ENCODE assay signal across 19 mouse cellular contexts in genomic region chr10:121499063-121499462, GRCm38 (mm10). TPM values are rescaled to one million over a fixed set of nuclear protein-coding genes. Genes with fewer than 3 reads are reported as not detected.
DNase-seq lines count a peak whose midpoint lies in the region; ATAC-seq lines count a peak whose summit lies in the region.
"Had no signal": no experiment of that assay in that cellular context is flagged by ENCODE, and none has a peak within 500 bp of the region (broad histone marks: within the 10 kb centered on the region; RNA-seq: fewer than 3 reads in every experiment).

No protein-coding gene starts in this region.

- 0 out of 2 replicates have a peak, but pooled peaks have one; percentile 3 for ATAC-seq in liver, embryonic 15.5 days (ENCODE audit: insufficient read depth)
- ATAC-seq in liver, embryonic 12.5 days, result no peak
- no peak for ATAC-seq in megakaryocyte-erythroid progenitor cell, adult 5-6 weeks (replicated peaks; ENCODE audit: low FRiP score, low TSS enrichment, poor library complexity, severe bottlenecking)
- ATAC-seq: forebrain, embryonic 14.5 days had no signal

- peaks cover 45% of the 10 kb centered on the region for H3K4me1 ChIP-seq in liver, embryonic 15.5 days (replicated peaks)
- peaks cover 45% of the 10 kb centered on the region for H3K4me1 ChIP-seq in liver, embryonic 12.5 days
- peaks cover 38% of the 10 kb centered on the region for H3K4me1 ChIP-seq in limb, embryonic 10.5 days
- H3K4me1 ChIP-seq: hindbrain, embryonic 15.5 days had no signal

- 35% methylated on average over 2 of the region's 2 CpGs for WGBS in liver, embryonic 15.5 days (ENCODE audit: insufficient replicate concordance)
- WGBS in liver, embryonic 12.5 days (ENCODE audit: insufficient replicate concordance), result 40% methylated on average over 2 of the region's 2 CpGs
- 63% methylated on average over 2 of the region's 2 CpGs for WGBS in limb, embryonic 10.5 days

- H3K27me3 ChIP-seq in liver, embryonic 15.5 days, result no peaks in the 10 kb centered on the region
- no peaks in the 10 kb centered on the region for H3K27me3 ChIP-seq in liver, embryonic 12.5 days (replicated peaks)
- no peaks in the 10 kb centered on the region for H3K27me3 ChIP-seq in limb, embryonic 10.5 days (ENCODE audit: low read depth, poor library complexity, severe bottlenecking)
- H3K27me3 ChIP-seq: heart, embryonic 15.5 days; hindbrain, embryonic 15.5 days; intestine, embryonic 15.5 days; limb, embryonic 13.5 days had no signal

- no peaks in the 10 kb centered on the region for H3K9me3 ChIP-seq in liver, embryonic 15.5 days (replicated peaks)
- no peaks in the 10 kb centered on the region for H3K9me3 ChIP-seq in liver, embryonic 12.5 days (replicated peaks)
- no peaks in the 10 kb centered on the region for H3K9me3 ChIP-seq in limb, embryonic 10.5 days (replicated peaks)
- H3K9me3 ChIP-seq: heart, embryonic 15.5 days; hindbrain, embryonic 15.5 days; intestine, embryonic 15.5 days; limb, embryonic 13.5 days had no signal

- H3K4me3 ChIP-seq in liver, embryonic 15.5 days (replicated peaks), result no peak overlapping the region
- no peak overlapping the region for H3K4me3 ChIP-seq in liver, embryonic 12.5 days
- no peak overlapping the region for H3K4me3 ChIP-seq in limb, embryonic 10.5 days
- H3K4me3 ChIP-seq: erythroblast, embryonic 14.5 days; heart, adult 2 months; heart, embryonic 15.5 days; hindbrain, embryonic 15.5 days; intestine, embryonic 15.5 days; limb, embryonic 13.5 days had no signal

- 0 out of 2 replicates have a peak overlapping the region, but pooled peaks have one; percentile 51 for H3K27ac ChIP-seq in liver, embryonic 15.5 days (replicated peaks)
- no peak overlapping the region for H3K27ac ChIP-seq in liver, embryonic 12.5 days
- peak overlapping the region; percentile 83 for H3K27ac ChIP-seq in limb, embryonic 10.5 days
- H3K27ac ChIP-seq: hindbrain, embryonic 15.5 days had no signal

- H3K36me3 ChIP-seq in liver, embryonic 15.5 days (replicated peaks), result no peaks in the 10 kb centered on the region
- H3K36me3 ChIP-seq in liver, embryonic 12.5 days, result no peaks in the 10 kb centered on the region
- no peaks in the 10 kb centered on the region for H3K36me3 ChIP-seq in limb, embryonic 10.5 days
- H3K36me3 ChIP-seq: heart, embryonic 15.5 days; hindbrain, embryonic 15.5 days; intestine, embryonic 15.5 days; limb, embryonic 13.5 days had no signal

- H3K4me2 ChIP-seq in liver, embryonic 15.5 days, result no peak overlapping the region
- H3K4me2 ChIP-seq in liver, embryonic 12.5 days, result no peak overlapping the region
- H3K4me2 ChIP-seq: heart, embryonic 15.5 days; hindbrain, embryonic 15.5 days; intestine, embryonic 15.5 days; limb, embryonic 13.5 days had no signal

- H3K9ac ChIP-seq in liver, embryonic 15.5 days, result no peak overlapping the region
- no peak overlapping the region for H3K9ac ChIP-seq in liver, embryonic 12.5 days
- H3K9ac ChIP-seq: heart, embryonic 15.5 days; hindbrain, embryonic 15.5 days; intestine, embryonic 15.5 days; limb, embryonic 13.5 days had no signal

- DNase-seq in 416B (ENCODE audit: low read depth), result peak; percentile 73
- peak; percentile 17 for DNase-seq in NIH3T3 (ENCODE audit: low read depth)
- no peak for DNase-seq in limb, embryonic 10.5 days (ENCODE audit: low spot score)
- DNase-seq in spleen, postnatal 14 days (ENCODE audit: low spot score in 2 of 2), result no peak
- DNase-seq: cerebellum, adult 2 months; cerebellum, postnatal 36 days; retina, postnatal 1 day; right cerebral cortex, postnatal 4 days; thymus, postnatal 25 days had no signal

RNA-seq across cellular contexts. Expression of gene Rassf3, which starts 22.9 kb away (rescaled TPM):
- polyA plus RNA-seq in liver, embryonic 15.5 days (2015; fragmentation: Nextera tagmentation; extraction: Ambion mirVana), result 11.3 and 11.9 TPM in 2 replicates
- 12.3 and 12.8 TPM in 2 replicates for polyA plus RNA-seq in liver, embryonic 12.5 days (2016; fragmentation: Nextera tagmentation; extraction: Ambion mirVana)
- 18.0 and 21.1 TPM in 2 replicates for polyA plus RNA-seq in limb, embryonic 10.5 days (2016; fragmentation: Nextera tagmentation; extraction: Ambion mirVana)
- 6.5 and 9.7 TPM in 2 replicates for total RNA-seq in megakaryocyte-erythroid progenitor cell, adult 5-6 weeks (2014; fragmentation: Nextera tagmentation)
- total RNA-seq in megakaryocyte-erythroid progenitor cell, adult 5-6 weeks (2017), result 12.1 and 13.4 TPM in 2 replicates

Comparison
In these comparisons a context has a peak if more than half of its experiments do, and no peak if none do; other contexts are left out.
1. DNase-seq: peak in 416B (single experiment) and NIH3T3 (single experiment); none in limb, embryonic 10.5 days (single experiment) and spleen, postnatal 14 days (0 of 2).